Mouse (Mus musculus) bone marrow macrophage, adult 2 months (primary cell): ENCODE measurements around the gene 4930412O13Rik. TPM values are rescaled to one million over a fixed set of nuclear protein-coding genes. Genes with fewer than 3 reads are reported as not detected.

Experiments
- H3K27ac ChIP-seq: 2 replicates; pipeline ENCODE4 v1.5.1; 2012; ENCODE audit warnings: low read depth, low read length; ENCODE audit not compliant: insufficient read depth
- H3K4me1 ChIP-seq: 2 replicates; pipeline ENCODE4 v1.6.1; 2012; ENCODE audit warnings: low read length; ENCODE audit not compliant: control insufficient read depth, insufficient read depth
- H3K4me3 ChIP-seq: 2 replicates; pipeline ENCODE4 v1.5.1; 2012; ENCODE audit warnings: mild to moderate bottlenecking, low read length, moderate library complexity; ENCODE audit not compliant: insufficient read depth
- CTCF ChIP-seq: IDR thresholded peaks from 2 replicates; pipeline ENCODE4 v1.5.1; 2012; ENCODE audit warnings: low read depth, mild to moderate bottlenecking, low read length, moderate library complexity
- POLR2A ChIP-seq: IDR thresholded peaks from 2 replicates; pipeline ENCODE4 v1.6.1; 2012; ENCODE audit warnings: mild to moderate bottlenecking, low read depth, low read length, borderline replicate concordance
- polyA plus RNA-seq: library from polyadenylated mRNA; stranded (reverse); fragments of >200 nt; gene quantifications from 2 replicates; pipeline ENCODE4 v1.2.4, GENCODE M21; 2012; ENCODE audit not compliant: missing spikeins, insufficient read depth, insufficient read length

4930412O13Rik gene
- polyA plus RNA-seq, 1 experiment, result not detected

- Histone ChIP-seq H3K4me1 (peaks cover 5% of the 10 kb centered on the region), H3K4me3 (no peak overlapping the region), H3K27ac (no peak overlapping the region)
- TF ChIP-seq POLR2A (no peak), CTCF (no peak)
Measured at GRCm38 (mm10) chr2:9886031-9886430, 5.0 kb downstream of the 4930412O13Rik start.

- TF ChIP-seq CTCF (no peak), POLR2A (no peak)
- peaks cover 5% of the 10 kb centered on the region for H3K4me1 ChIP-seq
- H3K27ac ChIP-seq, result no peak overlapping the region
- H3K4me3 ChIP-seq, result no peak overlapping the region
Measured at GRCm38 (mm10) chr2:9886921-9887610, 6.0 kb downstream of the 4930412O13Rik start.

GRCm38 (mm10) chr2:9887636-9888035 lies 6.6 kb downstream of the 4930412O13Rik start:
- TF ChIP-seq CTCF (no peak), POLR2A (no peak)
- peaks cover 5% of the 10 kb centered on the region for H3K4me1 ChIP-seq
- no peak overlapping the region for H3K4me3 ChIP-seq
- H3K27ac ChIP-seq, result no peak overlapping the region

GRCm38 (mm10) chr2:9888913-9889650 lies 8.0 kb downstream of the 4930412O13Rik start, which contains the start of gene 9230102O04Rik:
Gene 9230102O04Rik (minus strand): TSS chr2:9889540.
- no peak within 1 kb of the TSS for H3K27ac ChIP-seq
- H3K4me3 ChIP-seq, result peak within 1 kb of the TSS; percentile 62
- H3K4me1 ChIP-seq, result peaks cover 5% of the 10 kb centered on the region
- TF ChIP-seq CTCF (no peak), POLR2A (no peak)

- Histone ChIP-seq H3K4me3 (peak within 1 kb of the TSS; percentile 62), H3K27ac (no peak within 1 kb of the TSS), H3K4me1 (peaks cover 5% of the 10 kb centered on the region)
- TF ChIP-seq CTCF, result no peak
- no peak for TF ChIP-seq POLR2A
Measured at GRCm38 (mm10) chr2:9889651-9890183, 8.7 kb downstream of the 4930412O13Rik start, which contains the start of gene Gata3. Gene Gata3 (minus strand): TSS chr2:9890034.

- no peak for TF ChIP-seq CTCF
- no peak for TF ChIP-seq POLR2A
- H3K4me1 ChIP-seq, result peaks cover 5% of the 10 kb centered on the region
- peak overlapping the region; percentile 62; the same call in 1 of the 2 replicates for H3K4me3 ChIP-seq
Measured at GRCm38 (mm10) chr2:9890251-9890650, 9.2 kb downstream of the 4930412O13Rik start.

GRCm38 (mm10) chr2:9890906-9891305 lies 9.9 kb downstream of the 4930412O13Rik start:
- Histone ChIP-seq H3K4me1 (peaks cover 5% of the 10 kb centered on the region), H3K27ac (no peak overlapping the region), H3K4me3 (no peak overlapping the region)
- no peak for TF ChIP-seq POLR2A
- no peak for TF ChIP-seq CTCF

More at GRCm38 (mm10) chr2:9890251-9890650, 9.2 kb downstream of the 4930412O13Rik start:
- H3K27ac ChIP-seq, result no peak overlapping the region

- Histone ChIP-seq H3K4me1 (peaks cover 5% of the 10 kb centered on the region), H3K27ac (no peak overlapping the region), H3K4me3 (no peak overlapping the region)
- TF ChIP-seq CTCF (no peak), POLR2A (no peak)
Measured at GRCm38 (mm10) chr2:9892541-9892940, 11.5 kb downstream of the 4930412O13Rik start.

- TF ChIP-seq CTCF, result no peak
- TF ChIP-seq POLR2A, result no peak
- no peak overlapping the region for H3K4me3 ChIP-seq
- no peak overlapping the region for H3K27ac ChIP-seq
- peaks cover 4% of the 10 kb centered on the region for H3K4me1 ChIP-seq
Measured at GRCm38 (mm10) chr2:9893272-9893953, 12.4 kb downstream of the 4930412O13Rik start.
